Mouse (Mus musculus) kidney, postnatal 4 days (tissue): ENCODE data around the gene Fbxo46.
A peak's percentile ranks its signal among the peaks of the same experiment; 100 is the strongest.
"Not testable (repeated sequence)": the region's sequence is repeated elsewhere in the genome, so short reads cannot be mapped to it uniquely, and the experiment has no call there.

Source experiments
- DNase-seq, 2 experiments: peaks; one replicate each; pipeline ENCODE4 v3.0.0; 2021; ENCODE audit warnings: mixed read lengths in 2 of 2

Gene Fbxo46

GRCm38 (mm10) chr7:19136673-19137334 is 17.1 kb downstream of the Fbxo46 start:
- no peak for DNase-seq

- peak; percentile 82 to 85 for DNase-seq
Measured at GRCm38 (mm10) chr7:19137380-19137779, 17.7 kb downstream of the Fbxo46 start.

GRCm38 (mm10) chr7:19146793-19147192 is 27.1 kb downstream of the Fbxo46 start:
- no peak for DNase-seq

DNA sequence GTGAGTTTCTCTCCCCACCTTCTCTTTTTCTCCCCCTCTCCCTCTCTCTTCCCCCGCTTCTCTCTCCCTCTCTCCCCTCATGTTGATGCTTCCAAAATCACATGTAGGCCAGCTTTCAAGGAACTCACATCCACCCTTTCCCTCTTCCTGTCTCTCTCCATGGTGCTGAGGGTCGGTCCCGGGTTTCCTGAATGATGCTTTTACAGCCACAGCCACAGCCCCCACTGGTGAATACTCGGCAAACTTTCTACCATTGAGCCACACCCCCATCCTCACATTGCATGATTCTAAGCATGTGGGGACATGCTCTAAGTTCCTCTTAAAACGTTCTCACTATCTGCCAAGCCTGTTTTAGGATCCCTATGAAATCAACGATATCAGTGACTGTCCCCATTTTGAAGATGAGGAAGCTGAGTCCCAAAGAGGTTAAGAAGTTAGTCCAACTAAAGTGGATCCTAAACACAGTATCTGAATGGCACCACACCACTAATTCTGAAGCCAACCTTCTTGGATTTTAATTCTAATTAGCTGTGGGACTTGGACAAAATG is 27.9 kb downstream of the Fbxo46 start:
- DNase-seq, result peak; percentile 52 to 61

DNA sequence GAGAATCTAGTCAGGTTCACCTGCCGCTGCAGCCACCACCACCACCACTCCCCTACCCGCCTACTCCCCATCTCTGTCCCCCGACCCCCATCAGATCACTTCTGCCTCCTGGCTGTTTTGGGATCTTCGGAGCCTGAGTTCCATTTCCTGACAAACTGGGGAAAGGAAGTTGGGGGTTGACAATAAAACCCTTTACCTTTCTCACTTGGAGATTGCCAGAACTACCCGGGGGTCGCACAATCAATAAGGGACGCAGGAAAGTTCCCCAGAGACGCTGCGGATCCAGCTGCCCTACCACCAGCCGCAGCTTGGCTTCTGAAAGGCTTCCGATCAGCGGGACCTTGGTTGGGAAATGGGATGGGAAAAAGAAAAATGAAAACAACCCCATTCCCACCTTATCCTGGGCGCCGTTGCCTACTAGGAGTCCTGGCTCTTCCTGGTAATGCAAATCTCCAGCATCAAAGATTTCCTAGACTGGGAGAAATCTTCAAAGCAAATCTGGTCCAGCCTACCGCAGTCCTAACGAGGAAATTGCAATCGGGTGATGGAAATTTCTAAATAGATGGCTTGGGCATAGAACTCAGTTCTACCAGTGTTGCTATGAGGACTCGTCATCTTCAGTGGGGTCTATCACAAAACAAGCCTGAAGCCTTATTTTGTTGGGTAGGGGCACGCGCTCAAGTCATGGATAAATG is 28.7 kb downstream of the Fbxo46 start:
- no peak for DNase-seq

- DNase-seq, result peak; percentile 98 to 99
Measured at GRCm38 (mm10) chr7:19148875-19149541, 29.3 kb downstream of the Fbxo46 start, which contains the start of gene Qpctl. TSS of gene Qpctl (minus strand) at chr7:19149291.

GRCm38 (mm10) chr7:19149626-19150025 is 30.0 kb downstream of the Fbxo46 start, which contains the start of gene Snrpd2:
TSS of gene Snrpd2 (plus strand) at chr7:19149722.
- peak; percentile 99 to 100 for DNase-seq

DNA sequence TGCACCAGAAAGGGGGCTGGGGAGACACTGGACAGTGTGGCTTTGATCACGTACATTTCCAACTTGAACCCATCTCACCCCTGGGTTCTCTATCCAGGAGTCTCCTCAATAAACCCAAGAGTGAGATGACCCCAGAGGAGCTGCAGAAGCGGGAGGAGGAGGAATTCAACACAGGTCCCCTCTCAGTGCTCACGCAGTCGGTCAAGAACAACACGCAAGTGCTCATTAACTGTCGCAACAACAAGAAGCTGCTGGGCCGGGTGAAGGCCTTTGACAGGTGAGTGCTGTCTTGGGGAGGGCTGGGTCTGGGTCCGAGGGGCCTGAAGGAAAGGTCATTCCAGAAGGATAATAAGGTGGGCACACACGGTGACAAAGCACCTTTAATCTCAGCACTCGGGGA is 31.5 kb downstream of the Fbxo46 start:
- not testable (repeated sequence) for DNase-seq

DNA sequence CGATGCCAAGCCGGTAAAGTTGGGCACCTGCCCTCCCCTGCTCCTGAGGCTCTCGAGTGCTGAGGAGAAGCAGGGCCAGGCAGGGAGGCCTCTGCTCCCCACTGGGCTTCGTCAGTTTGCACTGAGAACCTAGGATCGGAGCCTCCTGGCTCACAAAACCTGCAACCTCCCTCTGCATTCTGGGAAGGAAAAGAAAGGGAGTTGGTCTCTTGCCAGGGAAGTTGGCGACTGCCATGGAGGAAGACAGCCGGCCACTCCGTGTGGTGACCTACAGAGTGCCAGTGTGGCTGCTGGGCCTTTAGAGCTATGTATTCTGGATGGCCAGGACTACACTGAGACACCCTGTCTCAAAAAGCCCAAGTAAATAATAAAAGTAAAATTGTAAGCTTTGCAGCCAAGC is 35.1 kb downstream of the Fbxo46 start:
- no peak for DNase-seq

DNA sequence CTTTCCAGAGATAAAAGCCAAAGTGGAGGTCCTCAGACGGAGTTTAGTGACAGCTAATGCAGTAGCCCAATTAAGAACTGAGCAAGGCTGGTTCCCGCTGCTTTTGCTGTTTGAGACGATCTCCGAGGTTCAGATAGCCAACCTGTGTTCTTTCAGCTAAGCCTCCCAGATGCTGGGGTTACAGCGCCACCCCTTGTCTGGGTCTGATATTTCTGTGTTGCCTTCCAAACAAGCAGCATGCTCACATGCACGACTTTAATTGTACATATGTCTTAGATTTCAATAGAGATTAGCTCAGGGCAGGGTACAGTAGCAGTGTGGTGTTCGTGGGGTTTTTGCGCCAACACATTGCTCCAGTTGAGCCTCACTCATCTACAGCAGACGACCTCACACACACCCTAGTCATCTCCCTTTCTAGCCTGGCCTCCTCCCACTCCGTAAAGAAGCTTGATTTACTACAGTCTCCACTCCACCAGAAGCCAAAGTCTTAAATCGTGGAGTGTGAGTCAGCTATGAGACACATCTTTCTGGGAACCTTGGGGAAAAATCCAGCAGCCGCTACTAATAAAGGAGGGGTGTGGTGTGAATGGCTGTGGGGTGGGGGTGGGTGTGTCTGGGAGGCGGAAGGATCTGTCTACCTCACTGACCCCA is 36.3 kb downstream of the Fbxo46 start:
- peak; percentile 57 to 71 for DNase-seq

DNA sequence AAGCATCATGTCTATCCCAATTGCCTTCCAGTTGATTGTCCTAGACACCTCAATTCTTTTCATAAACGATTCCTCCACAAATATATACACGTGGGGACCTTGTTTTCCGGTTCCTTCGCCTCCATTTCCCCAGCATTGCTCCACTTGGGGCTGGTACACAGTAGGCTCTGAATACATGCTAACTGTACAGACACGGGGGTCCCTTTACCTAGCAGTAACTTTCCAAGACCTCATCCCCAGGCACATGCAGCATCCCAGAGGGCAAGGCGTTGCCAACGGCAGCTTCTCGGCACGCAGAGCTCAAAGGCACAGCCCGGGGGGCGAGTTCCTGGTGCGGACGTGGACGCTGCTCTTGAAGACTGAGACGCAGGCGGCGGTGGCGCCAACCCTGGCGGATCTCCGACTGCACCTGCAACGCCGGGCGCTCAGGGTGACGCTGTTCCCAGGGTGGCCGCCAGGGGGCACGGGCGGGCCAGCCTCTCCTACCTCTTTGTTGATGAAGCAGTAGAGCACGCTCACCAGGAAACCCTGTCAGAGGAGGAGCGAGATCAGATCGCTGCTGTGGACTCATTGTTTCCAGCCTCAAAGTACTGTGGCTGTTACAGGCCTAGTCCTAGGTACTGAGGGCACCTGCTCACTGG is 37.6 kb downstream of the Fbxo46 start:
- peak; percentile 95 for DNase-seq

GRCm38 (mm10) chr7:19158601-19159000 is 38.9 kb downstream of the Fbxo46 start:
- no peak for DNase-seq

- no peak for DNase-seq
Measured at GRCm38 (mm10) chr7:19159411-19159810, 39.8 kb downstream of the Fbxo46 start.

GRCm38 (mm10) chr7:19160115-19160514 is 40.5 kb downstream of the Fbxo46 start:
- peak; percentile 66 to 76 for DNase-seq

- DNase-seq, result no peak
Measured at GRCm38 (mm10) chr7:19162928-19163327, 43.3 kb downstream of the Fbxo46 start.

DNA sequence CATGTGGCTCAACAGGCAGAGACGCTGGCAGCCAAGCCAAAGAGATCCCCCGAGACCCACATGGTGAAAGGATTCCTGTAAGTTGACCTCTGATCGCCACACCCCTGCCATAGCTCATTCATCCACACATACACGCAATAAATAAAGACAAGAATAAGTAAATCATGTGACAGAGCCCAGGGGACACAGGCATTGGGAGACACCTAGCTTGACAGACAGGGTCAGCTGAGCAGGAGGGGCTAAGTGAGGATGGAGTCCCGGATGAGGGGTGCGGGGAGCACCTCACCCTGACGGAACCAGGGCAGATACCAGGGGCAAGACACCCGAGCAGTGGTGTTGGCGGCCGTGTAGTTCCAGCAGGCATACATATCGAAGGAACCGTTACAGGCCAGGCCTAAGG is 44.1 kb downstream of the Fbxo46 start:
- DNase-seq, result no peak

DNA sequence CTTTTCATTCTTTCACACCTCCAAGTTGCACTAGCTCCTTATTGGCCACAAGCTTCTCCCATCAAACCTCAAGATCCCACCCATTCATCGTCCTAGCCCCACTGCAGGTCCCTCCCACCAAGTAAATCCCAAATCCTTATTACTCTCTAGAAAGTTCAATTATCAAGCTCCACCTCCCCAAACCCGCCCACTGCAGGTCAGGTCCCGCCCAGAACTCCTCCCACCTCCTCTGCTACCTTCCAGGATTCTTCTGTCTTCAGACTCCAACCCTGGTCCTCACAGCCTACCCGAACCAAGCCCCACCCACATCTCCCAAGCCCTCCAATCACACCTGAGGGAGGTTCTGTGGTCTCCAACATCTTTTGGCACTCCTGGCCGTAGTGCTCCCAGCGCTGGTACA is 44.5 kb downstream of the Fbxo46 start:
- peak; percentile 73 to 81 for DNase-seq

- DNase-seq, result peak in 1 of 2 experiments; percentile 58
Measured at GRCm38 (mm10) chr7:19164978-19165377, 45.3 kb downstream of the Fbxo46 start.

DNA sequence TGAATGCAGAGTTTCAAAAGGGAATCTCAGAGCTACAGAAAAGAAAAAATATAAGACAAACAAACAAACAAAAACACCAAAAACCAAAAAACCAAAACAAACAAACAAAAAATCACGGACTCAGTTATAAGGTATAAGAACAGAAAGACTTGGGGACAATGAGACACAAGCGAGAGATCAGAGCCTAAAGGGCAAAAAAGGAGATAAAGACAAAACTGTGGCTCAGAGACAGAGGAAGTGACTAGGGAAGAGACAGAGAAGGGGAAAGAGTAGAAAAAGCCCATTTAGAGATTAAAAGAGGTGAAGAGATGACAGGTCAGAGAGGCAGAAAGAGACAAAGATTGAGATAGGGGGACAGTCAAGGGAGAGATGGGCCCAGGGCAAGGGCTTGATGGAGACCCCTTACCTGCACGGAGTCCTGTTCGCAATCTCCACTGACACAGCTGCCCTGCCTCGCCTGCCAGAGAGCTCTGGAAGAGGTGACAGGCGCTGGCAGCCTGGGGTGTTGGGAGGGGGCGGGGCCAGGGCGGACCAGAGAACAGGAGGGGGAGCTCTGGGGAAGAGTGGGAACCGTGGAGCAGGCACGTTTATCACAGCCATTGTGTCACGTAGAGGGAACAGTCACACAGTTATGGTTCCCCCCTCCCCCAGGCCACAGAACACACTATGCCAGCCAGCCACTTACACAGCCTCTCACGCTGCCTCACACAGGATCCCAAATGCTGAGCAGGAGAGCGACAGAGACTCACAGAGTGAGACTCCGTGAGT is 46.2 kb downstream of the Fbxo46 start, which contains the start of gene Gipr:
Gene Gipr (minus strand): TSS at position 472 of the 768 bp plus-strand sequence.
- DNase-seq, result peak in 1 of 2 experiments; percentile 44

GRCm38 (mm10) chr7:19166990-19167389 is 47.3 kb downstream of the Fbxo46 start:
- no peak for DNase-seq

- no peak for DNase-seq
Measured at GRCm38 (mm10) chr7:19169506-19169905, 49.8 kb downstream of the Fbxo46 start.
